Mouse (Mus musculus) gastrocnemius, postnatal 14 days (tissue): ENCODE data around the gene C2cd5. TPM values are rescaled to one million over a fixed set of nuclear protein-coding genes. Genes with fewer than 3 reads are reported as not detected.
"Not testable (repeated sequence)": the region's sequence is repeated elsewhere in the genome, so short reads cannot be mapped to it uniquely, and the experiment has no call there.

Experiments
- DNase-seq: peaks from one replicate; pipeline ENCODE4 v3.0.0; 2021; ENCODE audit warnings: mixed read lengths
- intact Hi-C: fragments of 180-260 bp; cut with DNase I; formaldehyde crosslinking; loops from one replicate; pipeline ENCODE4 v1.15.1; 2025; ENCODE audit warnings: low total_unique reads
- total RNA-seq, 2 experiments: library from RNA; stranded (reverse); gene quantifications; 2 replicates each; pipeline ENCODE4 v1.2.3; 2021

C2cd5 gene
- total RNA-seq, 2 experiments from 2014 or later = 12.1 to 12.6 TPM

- DNase-seq = no peak
Measured at GRCm38 (mm10) chr6:142991391-142992059, 108.4 kb downstream of the C2cd5 start.

GRCm38 (mm10) chr6:142990516-142990915 is 109.4 kb downstream of the C2cd5 start:
- intact Hi-C loops = no loop called here
- no peak for DNase-seq

More at GRCm38 (mm10) chr6:142991391-142992059, 108.4 kb downstream of the C2cd5 start:
- intact Hi-C loops = no loop called here

GRCm38 (mm10) chr6:142989495-142989894 is 110.4 kb downstream of the C2cd5 start:
- intact Hi-C loops = loop anchor here (5.0 kb wide), 1 partner anchor 188 kb away; no protein-coding TSS in a partner anchor
- no peak for DNase-seq

GRCm38 (mm10) chr6:142988753-142989152 is 111.2 kb downstream of the C2cd5 start:
- peak; percentile 59 for DNase-seq
- intact Hi-C loops = loop anchor here (5.0 kb wide), 1 partner anchor 189 kb away; no protein-coding TSS in a partner anchor

GRCm38 (mm10) chr6:142988231-142988630 is 111.7 kb downstream of the C2cd5 start:
- intact Hi-C loops = loop anchor here (5.0 kb wide), 1 partner anchor 189 kb away; no protein-coding TSS in a partner anchor

GRCm38 (mm10) chr6:142987616-142988015 is 112.3 kb downstream of the C2cd5 start:
- intact Hi-C loops = loop anchor here (5.0 kb wide), 1 partner anchor 190 kb away; no protein-coding TSS in a partner anchor

More at GRCm38 (mm10) chr6:142988231-142988630, 111.7 kb downstream of the C2cd5 start:
- no peak for DNase-seq

GRCm38 (mm10) chr6:142986706-142987105 is 113.2 kb downstream of the C2cd5 start:
- intact Hi-C loops = loop anchor here (5.0 kb wide), 1 partner anchor 191 kb away; no protein-coding TSS in a partner anchor
- DNase-seq = not testable (repeated sequence)

More at GRCm38 (mm10) chr6:142987616-142988015, 112.3 kb downstream of the C2cd5 start:
- no peak for DNase-seq

GRCm38 (mm10) chr6:142985561-142986238 is 114.2 kb downstream of the C2cd5 start:
- intact Hi-C loops = loop anchor here (5.0 kb wide), 1 partner anchor 192 kb away; no protein-coding TSS in a partner anchor
- DNase-seq = not testable (repeated sequence)

GRCm38 (mm10) chr6:142979665-142980660 is 120.0 kb downstream of the C2cd5 start:
- DNase-seq = no peak
- intact Hi-C loops = no loop called here

- no peak for DNase-seq
- intact Hi-C loops = no loop called here
Measured at GRCm38 (mm10) chr6:142977221-142977620, 122.7 kb downstream of the C2cd5 start.

GRCm38 (mm10) chr6:142973289-142973688 is 126.7 kb downstream of the C2cd5 start:
- no peak for DNase-seq
- intact Hi-C loops = no loop called here

GRCm38 (mm10) chr6:142972205-142972604 is 127.7 kb downstream of the C2cd5 start:
- no peak for DNase-seq
- intact Hi-C loops = no loop called here

GRCm38 (mm10) chr6:142967407-142967806 is 132.5 kb downstream of the C2cd5 start:
- no peak for DNase-seq
- intact Hi-C loops = loop anchor here (10.0 kb wide), 1 partner anchor 183 kb away; no protein-coding TSS in a partner anchor

- DNase-seq = peak; percentile 45
- intact Hi-C loops = loop anchor here (10.0 kb wide), 1 partner anchor 180 kb away; no protein-coding TSS in a partner anchor
Measured at GRCm38 (mm10) chr6:142964531-142965385, 135.2 kb downstream of the C2cd5 start.

GRCm38 (mm10) chr6:142964076-142964530 is 135.8 kb downstream of the C2cd5 start, which contains the start of gene St8sia1:
TSS of gene St8sia1 (minus strand) at chr6:142964452.
- DNase-seq = no peak
- intact Hi-C loops = loop anchor here (10.0 kb wide), 1 partner anchor 179 kb away; no protein-coding TSS in a partner anchor

GRCm38 (mm10) chr6:142963480-142964075 is 136.4 kb downstream of the C2cd5 start:
- intact Hi-C loops = loop anchor here (10.0 kb wide), 1 partner anchor 179 kb away; no protein-coding TSS in a partner anchor
- DNase-seq = no peak

- DNase-seq = no peak
- intact Hi-C loops = loop anchor here (10.0 kb wide), 1 partner anchor 178 kb away; no protein-coding TSS in a partner anchor
Measured at GRCm38 (mm10) chr6:142962881-142963280, 137.1 kb downstream of the C2cd5 start.
